In genomic region chr8:61283169-61284081, GRCm38 (mm10) we compare ENCODE assay signal across 8 mouse cellular contexts. TPM values are rescaled to one million over a fixed set of nuclear protein-coding genes. Genes with fewer than 3 reads are reported as not detected.
DNase-seq lines count a peak whose midpoint lies in the region; ATAC-seq and TF ChIP-seq lines count a peak whose summit lies in the region.

No protein-coding gene starts in this region.

- no peak for ATAC-seq in embryonic facial prominence, embryonic 13.5 days (ENCODE audit: insufficient number of reproducible peaks, insufficient read depth, low FRiP score, low TSS enrichment, low read depth)
- no peak for ATAC-seq in intestine, postnatal 0 days
- peak; percentile 64 for ATAC-seq in liver, embryonic 16.5 days (ENCODE audit: low read depth)
- no peak for ATAC-seq in stomach, postnatal 0 days (ENCODE audit: low FRiP score, low TSS enrichment)

- peak overlapping the region; percentile 14; the same call in 1 of the 2 replicates for H3K4me2 ChIP-seq in embryonic facial prominence, embryonic 13.5 days
- H3K4me2 ChIP-seq in intestine, postnatal 0 days (replicated peaks; ENCODE audit: low read depth), result peak overlapping the region; percentile 27; the same call in 1 of the 2 replicates
- H3K4me2 ChIP-seq in liver, embryonic 16.5 days (ENCODE audit: low read depth, low read length), result peak overlapping the region; percentile 22; the same call in 1 of the 2 replicates
- H3K4me2 ChIP-seq in stomach, postnatal 0 days (replicated peaks; ENCODE audit: low read depth), result no peak overlapping the region

- H3K27me3 ChIP-seq in embryonic facial prominence, embryonic 13.5 days, result no peaks in the 10 kb centered on the region
- no peaks in the 10 kb centered on the region for H3K27me3 ChIP-seq in intestine, postnatal 0 days (replicated peaks; ENCODE audit: control insufficient read depth, insufficient read depth, low read length)
- H3K27me3 ChIP-seq in liver, embryonic 16.5 days (ENCODE audit: control insufficient read depth, insufficient read depth, low read depth, low read length), result no peaks in the 10 kb centered on the region
- no peaks in the 10 kb centered on the region for H3K27me3 ChIP-seq in stomach, postnatal 0 days (ENCODE audit: control insufficient read depth, insufficient read depth, low read length)

- H3K9me3 ChIP-seq in embryonic facial prominence, embryonic 13.5 days, result no peaks in the 10 kb centered on the region
- H3K9me3 ChIP-seq in intestine, postnatal 0 days (ENCODE audit: control insufficient read depth), result no peaks in the 10 kb centered on the region
- no peaks in the 10 kb centered on the region for H3K9me3 ChIP-seq in liver, embryonic 16.5 days (replicated peaks; ENCODE audit: control insufficient read depth, low read length)
- H3K9me3 ChIP-seq in stomach, postnatal 0 days (ENCODE audit: control insufficient read depth, low read length), result no peaks in the 10 kb centered on the region

- H3K9ac ChIP-seq in embryonic facial prominence, embryonic 13.5 days, result no peak overlapping the region
- H3K9ac ChIP-seq in intestine, postnatal 0 days (ENCODE audit: low read depth, low read length), result no peak overlapping the region
- no peak overlapping the region for H3K9ac ChIP-seq in liver, embryonic 16.5 days (ENCODE audit: low read depth, low read length)
- H3K9ac ChIP-seq in stomach, postnatal 0 days (ENCODE audit: low read length), result 0 out of 2 replicates have a peak overlapping the region, but pooled peaks have one; percentile 8

- peak overlapping the region; percentile 68 for H3K27ac ChIP-seq in embryonic facial prominence, embryonic 13.5 days
- H3K27ac ChIP-seq in intestine, postnatal 0 days (ENCODE audit: low read depth, low read length), result no peak overlapping the region
- no peak overlapping the region for H3K27ac ChIP-seq in liver, embryonic 16.5 days (ENCODE audit: low read length)
- H3K27ac ChIP-seq in stomach, postnatal 0 days (replicated peaks), result no peak overlapping the region

- H3K4me1 ChIP-seq in embryonic facial prominence, embryonic 13.5 days, result peaks cover 63% of the 10 kb centered on the region
- peaks cover 12% of the 10 kb centered on the region for H3K4me1 ChIP-seq in intestine, postnatal 0 days (replicated peaks; ENCODE audit: control insufficient read depth, insufficient read depth, low read length)
- peaks cover 8% of the 10 kb centered on the region for H3K4me1 ChIP-seq in liver, embryonic 16.5 days (ENCODE audit: control insufficient read depth, low read depth, low read length)
- H3K4me1 ChIP-seq in stomach, postnatal 0 days (replicated peaks; ENCODE audit: control insufficient read depth, insufficient read depth), result peaks cover 2% of the 10 kb centered on the region

- no peak for TF ChIP-seq CTCF in intestine, postnatal 0 days (IDR thresholded peaks at IDR 0.05; ENCODE audit: low read depth)
- TF ChIP-seq CTCF in stomach, postnatal 0 days (IDR thresholded peaks at IDR 0.05; ENCODE audit: low read depth), result no peak

- WGBS in embryonic facial prominence, embryonic 13.5 days, result 13% methylated on average over 12 of the region's 12 CpGs
- WGBS in intestine, postnatal 0 days, result 31% methylated on average over 12 of the region's 12 CpGs
- 27% methylated on average over 12 of the region's 12 CpGs for WGBS in liver, embryonic 16.5 days (ENCODE audit: insufficient replicate concordance)
- 30% methylated on average over 12 of the region's 12 CpGs for WGBS in stomach, postnatal 0 days

- no peak overlapping the region for H3K4me3 ChIP-seq in embryonic facial prominence, embryonic 13.5 days
- no peak overlapping the region for H3K4me3 ChIP-seq in intestine, postnatal 0 days (ENCODE audit: low read depth, low read length)
- no peak overlapping the region for H3K4me3 ChIP-seq in liver, embryonic 16.5 days (ENCODE audit: low read depth, low read length)
- no peak overlapping the region for H3K4me3 ChIP-seq in stomach, postnatal 0 days (ENCODE audit: low read depth, low read length)

- DNase-seq in ovary, postnatal 36 days (ENCODE audit: low spot score), result peak; percentile 40
- no peak for DNase-seq in ovary, postnatal 10 days (ENCODE audit: low spot score)
- no peak for DNase-seq in stomach, postnatal 0 days (ENCODE audit: low spot score)
- no peak for DNase-seq in natural killer cell, adult 2 months (ENCODE audit: low spot score in 2 of 2)
- no peak for DNase-seq in layer of hippocampus, adult 9-10 months (ENCODE audit: low spot score)

- no peak for TF ChIP-seq EP300 in stomach, postnatal 0 days (optimal IDR thresholded peaks at IDR 0.05)

- peaks cover 6% of the 10 kb centered on the region for H3K36me3 ChIP-seq in embryonic facial prominence, embryonic 13.5 days
- H3K36me3 ChIP-seq in intestine, postnatal 0 days (ENCODE audit: control insufficient read depth, insufficient read depth), result peaks cover 5% of the 10 kb centered on the region; the same call in 1 of the 2 replicates
- H3K36me3 ChIP-seq in liver, embryonic 16.5 days (ENCODE audit: control insufficient read depth, insufficient read depth), result no peaks in the 10 kb centered on the region
- no peaks in the 10 kb centered on the region for H3K36me3 ChIP-seq in stomach, postnatal 0 days (ENCODE audit: control insufficient read depth, insufficient read depth, low read length)

RNA-seq across cellular contexts. Expression of gene Sh3rf1, which starts 59.8 kb away (rescaled TPM):
- 14.9 and 16.1 TPM in 2 replicates for polyA plus RNA-seq in embryonic facial prominence, embryonic 13.5 days (2015; fragmentation: Nextera tagmentation; extraction: Ambion mirVana)
- polyA plus RNA-seq in intestine, postnatal 0 days (2015; fragmentation: Nextera tagmentation; extraction: Ambion mirVana), result 7.9 and 8.3 TPM in 2 replicates
- 1.2 and 1.5 TPM in 2 replicates for polyA plus RNA-seq in liver, embryonic 16.5 days (2015; fragmentation: Nextera tagmentation; extraction: Ambion mirVana)
- 4.8 and 5.0 TPM in 2 replicates for polyA plus RNA-seq in stomach, postnatal 0 days (2015; fragmentation: Nextera tagmentation; extraction: Ambion mirVana)
